Mouse (Mus musculus) forebrain, embryonic 12.5 days (tissue): ENCODE data around the gene Mapkapk2. TPM values are rescaled to one million over a fixed set of nuclear protein-coding genes. Genes with fewer than 3 reads are reported as not detected.
"Not testable (repeated sequence)": the region's sequence is repeated elsewhere in the genome, so short reads cannot be mapped to it uniquely, and the experiment has no call there.

ENCODE experiments used
- ATAC-seq: fragments of 200-750 bp; cut with Nextera tagmentation; 2 replicates; pipeline ENCODE4 v1.8.0; 2017; ENCODE audit warnings: moderate TSS enrichment; ENCODE audit not compliant: low FRiP score
- H3K27ac ChIP-seq: fragments of 300-500 bp; sonication (generic); 2 replicates; pipeline ENCODE4 v1.5.1; 2016; ENCODE audit warnings: mild to moderate bottlenecking
- H3K27me3 ChIP-seq: fragments of 300-500 bp; sonication (generic); 2 replicates; pipeline ENCODE4 v1.6.1; 2016; ENCODE audit warnings: mild to moderate bottlenecking
- H3K36me3 ChIP-seq: fragments of 300-500 bp; sonication (generic); replicated peaks from 2 replicates; pipeline ENCODE4 v1.6.1; 2016; ENCODE audit warnings: mild to moderate bottlenecking
- H3K4me1 ChIP-seq: fragments of 300-500 bp; sonication (generic); 2 replicates; pipeline ENCODE4 v1.6.1; 2016
- H3K4me2 ChIP-seq: fragments of 300-500 bp; sonication (generic); 2 replicates; pipeline ENCODE4 v1.6.1; 2016; ENCODE audit warnings: mild to moderate bottlenecking, moderate library complexity
- H3K4me3 ChIP-seq: fragments of 300-500 bp; sonication (generic); replicated peaks from 2 replicates; pipeline ENCODE4 v1.5.1; 2016; ENCODE audit warnings: mild to moderate bottlenecking
- H3K9ac ChIP-seq: fragments of 300-500 bp; sonication (generic); 2 replicates; pipeline ENCODE4 v1.6.1; 2016; ENCODE audit warnings: mild to moderate bottlenecking
- H3K9me3 ChIP-seq: fragments of 300-500 bp; sonication (generic); 2 replicates; pipeline ENCODE4 v1.6.1; 2016
- WGBS: fragments of 180-500 bp; shearing (Covaris S2); methylation state at CpG from one replicate; pipeline ENCODE4 v1.1.7; 2016; 5-methylcytosine and 5-hydroxymethylcytosine counted together
- polyA plus RNA-seq: library from polyadenylated mRNA; unstranded; fragments of >200 nt; fragmentation: Nextera tagmentation; extraction: Ambion mirVana; gene quantifications from 2 replicates; pipeline ENCODE4 v1.2.1, GENCODE M21; 2016

The Mapkapk2 gene
- 51.0 and 55.3 TPM in 2 replicates for polyA plus RNA-seq

DNA sequence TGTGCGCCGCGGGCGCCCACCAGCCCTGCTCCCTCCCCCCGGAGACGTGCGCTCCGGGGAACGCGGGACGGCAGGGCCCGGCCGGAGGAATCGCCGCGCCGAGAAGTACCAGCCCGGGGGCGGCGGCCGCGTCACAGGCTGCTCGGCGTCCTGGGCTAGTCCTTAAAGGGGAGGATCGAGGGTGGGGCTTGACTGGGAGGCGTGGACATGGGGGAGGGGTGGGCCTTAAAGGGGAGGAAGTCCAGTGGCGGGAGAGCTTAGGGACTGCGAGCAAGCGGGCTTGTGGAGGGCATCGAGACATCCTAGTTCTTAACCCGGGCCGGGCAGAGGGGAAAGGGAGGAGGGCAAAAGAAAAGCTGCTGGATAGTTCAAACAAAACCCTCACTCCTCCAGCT lies at the start of gene Mapkapk2:
Gene Mapkapk2 (minus strand): TSS at position 127 of the 395 bp plus-strand sequence.
- peak; percentile 96 for ATAC-seq
- peak within 1 kb of the TSS; percentile 66 for H3K4me2 ChIP-seq
- peaks cover 36% of the 10 kb centered on the region for H3K4me1 ChIP-seq
- peak within 1 kb of the TSS; percentile 85 for H3K27ac ChIP-seq
- H3K27me3 ChIP-seq: peaks cover 10% of the 10 kb centered on the region; the same call in 1 of the 2 replicates
- H3K4me3 ChIP-seq: peak within 1 kb of the TSS; percentile 99
- WGBS: under 1% methylated on average over 32 of the region's 32 CpGs
- H3K9ac ChIP-seq: peak within 1 kb of the TSS; percentile 93
- H3K9me3 ChIP-seq: no peaks in the 10 kb centered on the region
- H3K36me3 ChIP-seq: no peaks in the 10 kb centered on the region

DNA sequence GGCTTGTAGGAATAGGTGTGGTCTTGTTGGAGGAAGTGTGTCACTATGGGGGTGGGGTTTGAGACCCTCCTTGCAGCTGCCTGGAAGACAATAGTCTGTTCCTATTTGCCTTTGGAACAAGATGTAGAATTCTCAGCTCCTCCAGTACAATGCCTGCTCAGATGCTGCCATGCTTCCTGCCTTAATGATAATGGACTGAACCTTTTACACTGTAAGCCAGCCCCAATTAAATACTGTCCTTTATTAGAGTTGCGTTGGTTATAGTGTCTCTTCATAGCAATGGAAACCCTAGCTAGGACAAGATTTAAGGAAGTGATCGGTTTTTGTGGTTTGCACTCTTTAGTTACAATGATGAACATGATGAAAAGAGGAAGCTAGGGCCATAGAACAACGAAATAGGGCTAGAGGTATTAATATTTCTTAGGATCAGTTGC lies 48.6 kb upstream of the Mapkapk2 start:
- Histone ChIP-seq H3K9me3 (no peaks in the 10 kb centered on the region), H3K36me3 (no peaks in the 10 kb centered on the region), H3K4me3 (no peak overlapping the region), H3K4me2 (no peak overlapping the region), H3K27me3 (peaks cover 4% of the 10 kb centered on the region; the same call in 1 of the 2 replicates), H3K9ac (no peak overlapping the region), H3K4me1 (no peaks in the 10 kb centered on the region), H3K27ac (no peak overlapping the region)
- WGBS: 87% methylated on average over 3 of the region's 3 CpGs
- no peak for ATAC-seq

DNA sequence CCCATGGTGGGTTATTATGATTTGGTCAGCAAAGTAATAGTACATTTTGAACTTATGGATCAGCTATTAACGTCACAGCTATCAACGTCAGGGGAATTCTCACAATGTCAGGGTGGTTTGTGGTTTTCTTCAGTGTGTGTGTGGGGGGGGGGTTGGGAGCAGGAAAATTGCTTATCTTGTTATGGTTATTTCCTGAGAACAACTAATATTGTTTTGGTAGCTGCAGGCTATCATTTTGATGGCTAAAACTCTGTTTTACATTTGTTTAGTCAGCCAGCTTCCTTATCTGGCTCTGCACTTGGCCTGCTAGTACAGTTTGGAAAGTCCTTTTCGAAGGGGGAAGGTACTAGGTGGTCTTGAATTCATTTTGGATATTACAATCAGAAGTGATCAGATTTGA lies 47.6 kb upstream of the Mapkapk2 start:
- H3K27me3 ChIP-seq, H3K9me3 ChIP-seq, H3K4me3 ChIP-seq, H3K4me1 ChIP-seq, H3K36me3 ChIP-seq, H3K9ac ChIP-seq, H3K27ac ChIP-seq, ATAC-seq, H3K4me2 ChIP-seq: not testable (repeated sequence)
- 91% methylated on average over 3 of the region's 3 CpGs for WGBS

DNA sequence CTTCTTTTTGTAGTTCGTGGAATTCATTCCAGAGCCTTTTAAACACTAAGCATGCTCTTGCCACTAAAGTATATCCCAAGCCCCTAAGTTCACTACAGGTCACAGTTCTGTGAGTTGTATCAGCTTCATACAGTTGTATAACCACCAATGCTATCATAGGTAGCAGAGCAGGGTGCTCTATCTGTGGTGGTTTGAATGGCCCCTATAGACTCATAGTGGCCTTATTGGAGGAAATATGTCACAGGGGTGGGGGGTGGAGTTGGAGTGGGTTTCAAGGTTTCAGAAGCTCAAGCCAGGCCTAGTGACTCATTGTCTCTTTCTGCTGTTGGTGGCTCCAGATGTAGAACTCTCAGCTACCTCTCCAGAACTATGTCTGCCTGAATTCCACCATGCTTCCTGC lies 44.8 kb upstream of the Mapkapk2 start:
- H3K9me3 ChIP-seq: no peaks in the 10 kb centered on the region
- no peak overlapping the region for H3K4me3 ChIP-seq
- H3K36me3 ChIP-seq: no peaks in the 10 kb centered on the region
- 83% methylated on average over 1 of the region's 1 CpGs for WGBS
- no peak overlapping the region for H3K9ac ChIP-seq
- H3K4me1 ChIP-seq: peaks cover 9% of the 10 kb centered on the region; the same call in 1 of the 2 replicates
- H3K4me2 ChIP-seq: no peak overlapping the region
- ATAC-seq: no peak
- no peak overlapping the region for H3K27ac ChIP-seq
- peaks cover 7% of the 10 kb centered on the region; the same call in 1 of the 2 replicates for H3K27me3 ChIP-seq

DNA sequence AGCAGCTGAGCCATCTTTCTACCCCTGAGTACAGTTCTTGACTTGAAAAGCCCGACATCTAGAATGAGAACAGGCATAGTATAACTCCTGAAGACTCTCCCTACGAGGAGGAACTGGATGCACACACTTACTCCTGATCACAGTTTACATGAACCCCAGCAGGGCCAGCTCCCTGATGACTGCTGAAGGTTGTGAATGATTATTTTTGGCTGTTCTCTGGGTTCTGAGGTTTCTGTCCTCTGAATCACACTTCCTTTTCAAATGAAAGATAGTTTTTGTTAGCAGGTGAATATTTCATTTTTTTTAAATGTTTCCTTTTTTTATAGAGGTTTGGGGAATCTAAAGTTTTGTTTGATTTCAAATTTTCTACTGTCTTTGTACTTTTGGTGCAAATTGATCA lies 43.8 kb upstream of the Mapkapk2 start:
- Histone ChIP-seq H3K9me3 (no peaks in the 10 kb centered on the region), H3K9ac (no peak overlapping the region), H3K4me1 (peaks cover 18% of the 10 kb centered on the region), H3K27ac (no peak overlapping the region), H3K36me3 (no peaks in the 10 kb centered on the region), H3K4me3 (no peak overlapping the region), H3K27me3 (peaks cover 7% of the 10 kb centered on the region; the same call in 1 of the 2 replicates), H3K4me2 (no peak overlapping the region)
- no peak for ATAC-seq
- WGBS: 73% methylated on average over 2 of the region's 2 CpGs

DNA sequence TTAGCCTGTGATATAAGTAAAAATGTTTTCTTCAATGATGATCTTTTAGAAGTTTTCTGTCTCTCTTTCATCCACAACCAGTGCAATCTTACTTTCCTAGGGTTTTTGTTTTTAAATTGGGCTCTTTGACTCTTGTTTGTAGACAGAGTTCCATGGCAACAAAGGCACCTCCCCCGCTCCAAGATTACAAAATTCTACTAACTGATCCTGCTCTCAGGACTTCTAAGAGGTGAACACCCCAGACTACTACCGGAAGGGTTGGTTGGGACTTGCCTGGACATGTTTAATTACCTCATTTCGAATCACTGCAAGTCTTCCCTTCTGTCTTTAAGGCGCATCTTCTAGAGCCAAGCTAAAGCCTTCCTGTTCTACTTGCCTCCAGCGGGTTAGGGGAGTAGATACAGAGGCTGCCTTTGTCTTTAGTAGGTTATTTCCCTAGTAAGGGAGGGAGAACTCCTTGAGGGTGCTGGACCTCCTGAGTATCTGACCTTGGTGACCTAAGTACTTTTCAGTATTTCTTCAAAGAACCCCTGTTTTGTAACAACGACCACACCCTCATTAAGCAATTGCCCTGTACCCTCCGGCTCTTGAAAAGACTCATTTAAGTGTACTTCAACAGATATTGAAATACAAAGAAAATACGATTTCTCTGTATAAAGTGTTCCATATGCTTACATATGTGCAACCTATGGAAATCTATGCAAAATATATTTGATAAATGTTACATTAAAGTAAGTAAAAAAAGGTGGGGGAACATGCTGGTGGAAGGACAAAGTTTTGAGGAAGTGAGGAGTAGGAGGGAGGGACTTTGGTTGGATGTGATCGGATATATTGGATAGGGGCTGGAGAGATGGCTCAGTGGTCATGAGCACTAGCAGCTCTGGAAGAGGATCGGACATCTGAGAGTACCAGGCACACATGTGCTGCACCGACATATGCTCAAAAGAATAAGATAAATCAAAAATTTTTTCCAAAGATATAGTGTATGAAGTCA lies 41.8 kb upstream of the Mapkapk2 start:
- no peak for ATAC-seq
- no peak overlapping the region for H3K27ac ChIP-seq
- no peak overlapping the region for H3K9ac ChIP-seq
- H3K4me1 ChIP-seq: peaks cover 37% of the 10 kb centered on the region
- H3K4me3 ChIP-seq: no peak overlapping the region
- H3K9me3 ChIP-seq: no peaks in the 10 kb centered on the region
- H3K36me3 ChIP-seq: no peaks in the 10 kb centered on the region
- 64% methylated on average over 11 of the region's 11 CpGs for WGBS
- H3K4me2 ChIP-seq: peak overlapping the region; percentile 66
- peaks cover 7% of the 10 kb centered on the region; the same call in 1 of the 2 replicates for H3K27me3 ChIP-seq

DNA sequence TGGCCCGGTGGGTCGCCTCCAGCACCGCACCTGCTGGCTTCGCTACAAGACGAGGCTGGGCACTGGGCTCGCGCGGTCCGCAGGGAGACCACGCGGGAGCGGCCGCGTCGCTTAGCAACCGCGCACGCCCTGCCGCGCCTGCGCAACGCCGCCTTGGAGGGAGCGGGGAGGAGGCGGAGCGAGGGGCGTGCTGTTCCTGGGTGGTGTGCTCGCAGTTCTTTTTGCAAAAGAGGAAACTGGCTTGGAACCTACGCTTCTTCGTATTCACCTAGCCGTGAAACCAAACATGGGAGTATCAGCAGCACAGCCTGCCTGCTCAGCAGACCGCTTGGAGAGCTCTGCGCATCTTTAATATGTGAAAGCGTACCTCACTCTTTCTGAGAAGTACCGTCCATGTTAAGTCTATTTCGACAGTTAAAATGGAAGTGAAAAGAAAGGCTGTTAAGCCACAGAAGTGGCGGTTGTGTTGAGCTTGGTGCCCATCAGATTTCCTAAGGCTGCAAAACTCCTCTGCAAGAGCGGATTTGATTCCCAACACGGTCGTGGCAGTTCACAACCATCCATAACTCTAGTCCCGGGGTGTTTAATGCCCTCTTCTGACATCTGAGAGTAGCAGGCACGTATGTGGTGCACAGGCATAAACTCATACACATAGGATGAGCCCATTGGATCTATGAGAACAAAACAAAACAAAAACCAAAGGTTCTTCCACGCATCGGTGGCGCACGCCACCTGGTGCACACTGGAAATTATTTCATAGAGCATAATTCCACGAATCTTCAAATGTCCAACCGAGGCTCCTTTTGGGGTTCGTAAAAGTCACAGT lies 40.8 kb upstream of the Mapkapk2 start, which contains the start of gene Dyrk3:
Gene Dyrk3 (minus strand): TSS at position 150 of the 826 bp plus-strand sequence.
- Histone ChIP-seq H3K4me3 (peak within 1 kb of the TSS; percentile 81), H3K9me3 (no peaks in the 10 kb centered on the region), H3K4me1 (peaks cover 43% of the 10 kb centered on the region), H3K27ac (peak within 1 kb of the TSS; percentile 91), H3K4me2 (peak within 1 kb of the TSS; percentile 66), H3K27me3 (peaks cover 7% of the 10 kb centered on the region; the same call in 1 of the 2 replicates), H3K9ac (peak within 1 kb of the TSS; percentile 87), H3K36me3 (no peaks in the 10 kb centered on the region)
- WGBS: 5% methylated on average over 49 of the region's 49 CpGs
- peak; percentile 96 for ATAC-seq

DNA sequence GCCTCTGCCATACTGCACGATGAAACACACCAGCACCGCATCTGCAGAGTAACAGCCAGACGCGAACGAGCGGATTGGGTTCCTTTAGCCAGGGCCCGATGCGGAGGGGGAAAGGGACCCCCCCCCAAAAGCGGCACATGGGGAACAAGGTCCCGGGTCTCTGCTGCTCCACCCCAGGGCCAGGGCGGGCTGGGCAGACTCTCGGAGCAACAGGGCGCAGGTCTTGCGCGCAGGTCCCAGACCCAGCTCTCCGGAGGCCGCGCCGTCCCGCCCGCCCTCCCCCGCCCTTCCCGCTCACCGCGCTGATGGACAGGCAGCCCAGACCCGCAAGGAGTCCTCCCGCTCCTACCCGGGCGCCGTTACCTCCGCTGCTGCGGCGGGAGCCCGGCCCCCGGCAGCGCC lies 40.1 kb upstream of the Mapkapk2 start:
- Histone ChIP-seq H3K9ac (peak overlapping the region; percentile 87), H3K4me2 (peak overlapping the region; percentile 66), H3K4me3 (peak overlapping the region; percentile 81), H3K36me3 (peaks cover 4% of the 10 kb centered on the region), H3K9me3 (no peaks in the 10 kb centered on the region), H3K4me1 (peaks cover 43% of the 10 kb centered on the region), H3K27ac (peak overlapping the region; percentile 91), H3K27me3 (0 out of 2 replicates have a peak, but pooled peaks cover 4% of the 10 kb centered on the region)
- WGBS: 1% methylated on average over 30 of the region's 36 CpGs
- ATAC-seq: peak; percentile 89

DNA sequence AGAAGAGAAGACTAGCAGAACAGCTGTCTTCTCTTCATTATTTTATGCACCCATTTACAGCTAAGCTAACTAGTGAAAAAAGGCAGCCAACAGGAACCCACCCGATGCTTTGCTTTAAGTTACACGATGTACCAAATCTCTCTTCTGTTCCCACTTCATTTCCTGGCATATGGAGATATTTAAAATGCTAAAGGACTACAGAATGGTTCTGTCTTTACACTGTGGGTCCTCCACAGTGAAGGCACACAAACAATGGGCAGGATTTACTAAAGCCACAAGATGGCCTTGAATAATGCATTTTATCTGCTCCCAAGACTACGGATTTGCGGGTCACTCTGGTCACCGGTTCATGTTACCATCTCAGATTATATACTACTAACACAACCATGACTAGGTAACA lies 39.5 kb upstream of the Mapkapk2 start:
- peak overlapping the region; percentile 21 for H3K9ac ChIP-seq
- H3K4me1 ChIP-seq: peaks cover 43% of the 10 kb centered on the region
- no peak overlapping the region for H3K27ac ChIP-seq
- WGBS: 6% methylated on average over 5 of the region's 5 CpGs
- H3K27me3 ChIP-seq: 0 out of 2 replicates have a peak, but pooled peaks cover 4% of the 10 kb centered on the region
- H3K4me3 ChIP-seq: peak overlapping the region; percentile 81
- peaks cover 10% of the 10 kb centered on the region for H3K36me3 ChIP-seq
- ATAC-seq: no peak
- H3K4me2 ChIP-seq: peak overlapping the region; percentile 66
- H3K9me3 ChIP-seq: no peaks in the 10 kb centered on the region

DNA sequence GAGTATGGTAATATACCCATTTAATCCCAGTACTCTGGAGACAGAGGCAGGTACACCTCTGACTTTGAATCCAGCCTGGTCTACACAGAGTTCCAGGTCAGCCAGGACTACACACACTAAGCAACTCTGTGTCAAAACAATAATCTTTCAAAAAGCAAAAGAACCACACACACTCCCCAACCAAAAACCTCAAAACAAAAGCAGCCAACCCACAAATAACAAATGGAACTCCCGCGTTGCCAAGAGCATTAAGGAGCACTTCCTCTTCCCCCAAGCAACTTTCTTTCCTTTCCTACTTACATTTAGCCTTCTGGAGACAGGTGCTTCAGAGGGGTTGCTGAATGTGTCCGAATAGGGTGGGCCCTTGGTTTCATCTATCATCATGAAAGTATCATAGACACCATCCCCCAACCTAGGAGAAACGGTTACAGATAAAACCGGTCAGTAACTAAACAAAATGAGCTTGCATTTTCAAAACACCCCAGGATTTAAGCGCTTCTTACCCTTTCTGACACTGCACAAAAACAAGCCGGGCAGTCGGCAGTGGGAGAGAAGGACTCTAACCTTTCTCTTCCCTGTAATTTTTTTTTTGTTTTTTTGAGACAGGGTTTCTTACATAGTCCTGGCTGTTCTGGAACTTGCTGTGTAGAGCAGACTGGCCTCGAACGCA lies 38.5 kb upstream of the Mapkapk2 start:
- H3K4me3 ChIP-seq: 0 out of 2 replicates have a peak overlapping the region, but pooled peaks have one; percentile 3

DNA sequence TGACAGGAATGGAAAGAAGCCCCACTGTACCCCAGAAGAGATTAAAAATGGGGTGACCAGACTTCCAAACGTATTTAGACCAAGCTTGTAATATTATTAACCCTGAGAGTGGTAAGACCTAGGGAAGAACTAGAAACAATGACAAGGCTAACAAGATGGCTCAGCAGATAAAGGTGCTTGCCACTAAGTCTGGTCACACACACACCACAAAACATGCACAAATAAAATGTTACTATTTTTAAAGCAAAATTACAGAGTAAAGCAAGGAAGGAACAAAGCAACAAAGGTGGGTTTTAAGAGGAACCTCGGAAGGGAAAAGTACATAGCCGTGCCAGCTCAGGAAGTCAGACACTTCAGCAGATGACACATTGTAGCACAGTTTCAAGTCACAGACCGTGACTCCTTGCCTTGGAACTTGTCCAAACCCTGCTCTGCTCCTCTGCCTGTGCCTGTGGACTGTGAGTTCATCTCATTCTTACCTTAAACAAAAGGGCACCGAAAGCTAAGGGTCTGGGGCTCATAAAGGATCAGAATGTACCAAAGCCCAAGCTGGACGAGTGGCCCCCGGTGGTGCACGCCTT lies 37.4 kb upstream of the Mapkapk2 start:
- Histone ChIP-seq H3K4me3 (peak overlapping the region; percentile 13; the same call in 1 of the 2 replicates), H3K9me3 (no peaks in the 10 kb centered on the region), H3K36me3 (peaks cover 20% of the 10 kb centered on the region), H3K4me2 (peak overlapping the region; percentile 37), H3K9ac (no peak overlapping the region; the same call in 1 of the 2 replicates), H3K4me1 (peaks cover 43% of the 10 kb centered on the region), H3K27ac (peak overlapping the region; percentile 74), H3K27me3 (0 out of 2 replicates have a peak, but pooled peaks cover 4% of the 10 kb centered on the region)
- WGBS: 52% methylated on average over 8 of the region's 8 CpGs
- ATAC-seq: no peak

More for the DNA sequence above, 38.5 kb upstream of the Mapkapk2 start:
- Histone ChIP-seq H3K4me2 (peak overlapping the region; percentile 66), H3K9me3 (no peaks in the 10 kb centered on the region), H3K27me3 (0 out of 2 replicates have a peak, but pooled peaks cover 4% of the 10 kb centered on the region), H3K36me3 (peaks cover 11% of the 10 kb centered on the region), H3K9ac (0 out of 2 replicates have a peak overlapping the region, but pooled peaks have one; percentile 1), H3K4me1 (peaks cover 43% of the 10 kb centered on the region), H3K27ac (no peak overlapping the region)
- 80% methylated on average over 10 of the region's 10 CpGs for WGBS
- no peak for ATAC-seq
